Mouse (Mus musculus) liver, embryonic 14.5 days (tissue): Measurements from ENCODE around the gene Fam136a.

Source experiments
- CTCF ChIP-seq: IDR thresholded peaks from 2 replicates; pipeline ENCODE4 v1.5.1; 2016; ENCODE audit warnings: antibody characterized with exemption, low read depth, control low read depth
- EP300 ChIP-seq: IDR thresholded peaks from 2 replicates; pipeline ENCODE4 v1.6.1; 2016; ENCODE audit warnings: antibody characterized with exemption, low read depth

- TF ChIP-seq EP300, result no peak
- no peak for TF ChIP-seq CTCF
Observed at GRCm38 (mm10) chr6:86328369-86328768, 37.1 kb upstream of the Fam136a start.
